Mouse (Mus musculus): ENCODE results near the gene Ephb2.
A peak's percentile ranks its signal among the peaks of the same experiment; 100 is the strongest.

Gene Ephb2

GRCm38 (mm10) chr4:136621336-136621735 lies 214.5 kb downstream of the Ephb2 start:
- peak; percentile 44 to 50 for DNase-seq (ENCODE audit: low read depth in 2 of 2, low spot score in 2 of 2)

- no peak for DNase-seq (ENCODE audit: low read depth in 2 of 2, low spot score in 2 of 2)
Observed at GRCm38 (mm10) chr4:136613657-136614056, 222.1 kb downstream of the Ephb2 start.

DNA sequence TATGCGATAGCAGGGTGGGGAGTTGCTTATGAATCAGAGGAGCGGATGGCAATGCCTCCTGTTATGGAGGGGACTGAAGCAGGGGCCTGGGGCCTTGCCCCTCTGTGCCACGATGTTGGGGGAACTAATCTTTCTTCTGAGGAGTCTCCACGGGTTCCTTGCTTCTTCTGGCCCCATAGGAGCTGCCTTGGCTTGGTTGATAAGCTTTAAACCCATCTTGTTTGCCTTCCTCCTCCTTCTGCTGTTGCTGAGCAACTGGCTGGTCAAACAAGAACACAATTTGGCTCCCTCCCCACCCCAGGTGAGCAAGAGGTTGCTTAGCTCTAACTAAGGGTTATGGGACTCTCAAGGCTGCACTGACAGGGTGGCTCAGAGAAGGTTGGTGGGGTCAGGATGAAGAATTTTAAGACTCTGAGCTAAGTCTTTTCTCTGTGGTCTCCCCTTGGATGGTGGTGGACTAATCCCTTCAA lies 225.4 kb downstream of the Ephb2 start, which contains the start of gene Tex46:
Gene Tex46 (plus strand): TSS at position 51 of the 470 bp plus-strand sequence.
- no peak for DNase-seq (ENCODE audit: low read depth in 2 of 2, low spot score in 2 of 2)

DNA sequence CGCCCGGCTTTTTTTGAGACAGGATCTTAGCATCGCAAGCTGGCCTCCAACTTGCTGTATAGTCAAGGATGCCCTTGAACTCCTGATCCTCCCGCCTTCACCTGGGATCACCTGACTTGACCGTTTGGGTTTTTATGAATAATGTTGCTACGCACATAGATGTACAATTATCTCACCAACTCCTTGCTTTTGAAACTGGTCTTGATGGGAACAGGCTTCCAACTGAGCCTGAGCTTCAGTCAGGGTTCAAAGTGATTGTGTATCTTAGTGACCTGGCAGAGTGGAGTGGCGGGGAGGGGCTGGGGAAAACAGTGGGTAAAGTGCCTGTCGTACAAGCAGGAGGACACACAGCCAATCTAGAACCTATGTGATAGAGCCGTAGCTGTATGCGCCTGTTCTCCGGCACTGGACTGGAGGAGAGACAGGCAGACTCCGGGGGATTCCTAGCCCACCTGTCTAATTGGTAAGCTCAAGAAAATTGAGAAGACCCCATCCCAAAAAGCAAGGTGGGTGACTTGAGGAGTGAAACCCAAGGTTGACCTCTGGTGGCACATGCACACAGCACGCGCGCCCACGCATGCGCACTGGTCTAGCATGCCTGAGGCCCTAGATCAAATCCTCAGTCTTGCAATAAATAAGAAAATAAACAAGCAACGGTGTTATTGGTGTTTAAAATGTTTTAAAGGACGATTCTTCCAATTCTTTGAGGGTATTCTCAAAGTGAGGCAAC lies 229.9 kb downstream of the Ephb2 start:
- DNase-seq (ENCODE audit: low read depth in 2 of 2, low spot score in 2 of 2): no peak

DNA sequence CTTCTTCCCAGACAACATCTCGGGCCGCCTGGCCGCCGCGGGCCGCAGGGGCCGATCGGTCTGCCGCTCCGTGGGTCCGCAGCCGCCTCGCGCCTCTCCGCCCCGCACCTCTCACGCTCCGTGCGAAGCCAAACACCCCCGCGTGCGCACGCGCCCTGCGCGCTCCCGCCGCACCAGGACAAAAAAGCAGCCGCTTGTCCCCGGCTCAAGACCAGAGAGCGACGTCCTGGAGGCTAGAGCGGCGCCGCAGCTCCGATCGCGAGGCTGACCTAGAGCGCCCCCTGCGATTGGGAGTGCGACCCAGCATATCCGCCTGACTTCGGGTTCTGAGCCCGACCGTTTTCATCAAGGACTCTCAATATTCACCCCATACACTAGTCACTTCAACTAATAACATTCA lies 233.2 kb downstream of the Ephb2 start, which contains the start of gene Kdm1a:
Gene Kdm1a (minus strand): TSS at position 156 of the 400 bp plus-strand sequence.
- DNase-seq (ENCODE audit: low read depth in 2 of 2, low spot score in 2 of 2): peak; percentile 95 to 98

- peak; percentile 34 to 50 for DNase-seq (ENCODE audit: low read depth in 2 of 2, low spot score in 2 of 2)
Observed at GRCm38 (mm10) chr4:136602018-136602554, 233.7 kb downstream of the Ephb2 start.

GRCm38 (mm10) chr4:136601476-136601875 lies 234.3 kb downstream of the Ephb2 start:
- peak in 1 of 2 experiments; percentile 4 for DNase-seq (ENCODE audit: low read depth in 2 of 2, low spot score in 2 of 2)

DNA sequence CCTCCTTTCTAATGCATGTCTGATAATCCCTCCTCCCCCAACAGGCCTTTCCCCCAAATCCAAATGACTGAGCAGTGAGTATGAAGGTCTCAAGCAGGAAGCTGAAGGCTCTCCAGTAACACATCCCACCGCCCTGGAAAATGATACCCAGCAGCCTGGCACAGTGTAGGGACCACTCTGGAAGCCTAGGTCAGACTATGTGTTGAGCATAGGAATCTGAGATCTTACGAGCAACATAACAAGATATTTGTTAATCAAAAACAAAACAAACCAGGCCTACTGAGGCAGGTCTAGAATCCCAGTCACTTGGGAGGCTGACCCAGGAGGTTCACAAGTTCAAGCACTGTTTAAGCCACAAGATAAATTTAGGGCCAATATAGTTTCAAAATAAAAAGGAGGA lies 235.3 kb downstream of the Ephb2 start:
- DNase-seq (ENCODE audit: low read depth in 2 of 2, low spot score in 2 of 2): no peak

DNA sequence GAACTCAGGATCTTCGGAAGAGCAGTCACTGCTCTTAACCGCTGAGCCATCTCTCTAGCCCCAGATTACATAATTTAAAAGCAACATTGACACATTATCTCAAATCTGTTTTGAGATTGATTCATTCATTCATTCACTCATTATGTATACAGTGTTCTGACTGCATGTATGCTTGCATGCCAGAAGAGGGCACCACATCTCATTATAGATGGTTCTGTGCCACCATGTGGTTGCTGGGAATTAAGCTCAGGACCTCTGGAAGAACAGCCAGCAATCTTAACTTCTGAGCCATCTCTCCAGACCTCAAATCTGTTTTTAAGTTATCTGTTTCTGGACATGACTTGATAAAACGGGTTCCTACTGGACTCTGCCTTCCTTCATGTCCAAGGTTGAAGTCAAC lies 235.9 kb downstream of the Ephb2 start:
- no peak for DNase-seq (ENCODE audit: low read depth in 2 of 2, low spot score in 2 of 2)

DNA sequence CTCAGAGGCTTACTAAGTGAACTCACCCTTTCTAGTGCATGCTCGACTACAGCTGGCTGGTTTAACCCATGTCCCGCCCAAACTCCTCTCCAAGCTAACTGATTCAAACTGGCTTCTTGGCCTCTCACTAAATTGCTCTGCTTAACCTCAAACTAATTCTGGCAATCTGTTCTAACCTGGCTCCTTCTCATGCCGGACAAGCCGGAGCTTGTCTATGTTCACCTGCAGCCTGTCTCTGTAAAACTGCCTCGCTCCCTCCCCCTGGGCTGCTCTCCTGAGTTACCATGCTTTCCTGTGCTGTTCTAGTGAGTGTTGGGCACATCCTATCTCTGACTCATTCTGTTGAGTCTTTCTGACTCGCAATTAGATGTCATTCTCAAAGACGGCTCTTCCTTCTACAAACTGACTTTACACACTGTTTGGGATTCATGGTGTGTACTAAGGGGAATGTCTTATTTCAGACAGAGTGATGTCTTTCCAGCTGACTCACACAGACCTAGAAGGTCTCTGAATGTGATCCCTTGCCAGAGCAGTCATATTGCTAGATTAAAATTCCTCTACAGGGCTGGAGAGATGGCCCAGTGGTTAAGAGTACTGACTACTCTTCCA lies 237.4 kb downstream of the Ephb2 start:
- no peak for DNase-seq (ENCODE audit: low read depth in 2 of 2, low spot score in 2 of 2)
